ENCODE assay signal across 24 mouse cellular contexts in genomic region chr10:69585271-69585670, GRCm38 (mm10).
"Had no signal": no experiment of that assay in that cellular context is flagged by ENCODE, and none has a peak within 500 bp of the region (broad histone marks: within the 10 kb centered on the region; RNA-seq: fewer than 3 reads in every experiment).

No protein-coding gene starts in this region.

- ATAC-seq: forebrain, postnatal 0 days; hindbrain, postnatal 0 days; intestine, embryonic 16.5 days had no signal

- H3K27ac ChIP-seq: heart, adult 2 months; heart, embryonic 15.5 days; kidney, postnatal 0 days; liver, embryonic 13.5 days had no signal

- H3K36me3 ChIP-seq: heart, embryonic 13.5 days; heart, embryonic 15.5 days; hindbrain, embryonic 15.5 days; limb, embryonic 10.5 days; limb, embryonic 12.5 days; liver, embryonic 13.5 days had no signal

- H3K4me2 ChIP-seq: heart, embryonic 11.5 days; heart, embryonic 13.5 days; heart, embryonic 15.5 days; hindbrain, embryonic 15.5 days; limb, embryonic 12.5 days; liver, embryonic 11.5 days; liver, embryonic 13.5 days had no signal

- H3K4me3 ChIP-seq: heart, adult 2 months; heart, embryonic 13.5 days; heart, embryonic 15.5 days; hindbrain, embryonic 15.5 days; limb, embryonic 10.5 days; limb, embryonic 12.5 days; liver, embryonic 13.5 days had no signal

- DNase-seq: forebrain, postnatal 0 days; gastrocnemius, postnatal 14 days; gastrocnemius, postnatal 36 days; heart, adult 11 months; heart, adult 2 months; heart, postnatal 14 days; heart, postnatal 36 days; kidney, adult 11 months; kidney, adult 8-10 months; kidney, postnatal 14 days; kidney, postnatal 36 days; layer of hippocampus, adult 9-11 months; layer of hippocampus, postnatal 36 days; liver, embryonic 13.5 days had no signal

- H3K9me3 ChIP-seq: heart, embryonic 13.5 days; heart, embryonic 15.5 days; hindbrain, embryonic 15.5 days; limb, embryonic 10.5 days; liver, embryonic 13.5 days had no signal

- H3K9ac ChIP-seq: forebrain, postnatal 0 days; heart, embryonic 13.5 days; heart, embryonic 15.5 days; hindbrain, embryonic 15.5 days; limb, embryonic 12.5 days; liver, embryonic 13.5 days had no signal

- H3K27me3 ChIP-seq: heart, embryonic 13.5 days; heart, embryonic 15.5 days; hindbrain, embryonic 15.5 days; limb, embryonic 12.5 days; liver, embryonic 13.5 days had no signal
